Mouse (Mus musculus): ENCODE data around the gene Them4.
"Not testable (repeated sequence)": the region's sequence is repeated elsewhere in the genome, so short reads cannot be mapped to it uniquely, and the experiment has no call there.

The Them4 gene
- long read RNA-seq, experiment 1, transcript Them4-201 (6 exons, 1,781 nt), result major isoform, 6 of 8 reads
- long read RNA-seq, experiment 1, partial matches to known transcripts, result 2 of 8 reads
- long read RNA-seq, experiment 1, other reads (novel, unspliced or antisense), result 0 of 8 reads
- long read RNA-seq, experiment 2, transcript Them4-201 (6 exons, 1,781 nt), result major isoform, 10 of 11 reads
- long read RNA-seq, experiment 2, partial matches to known transcripts, result 1 of 11 reads
- long read RNA-seq, experiment 2, other reads (novel, unspliced or antisense), result 0 of 11 reads

GRCm38 (mm10) chr3:94309633-94310363, at the start of gene Them4:
Them4 (plus strand) TSS chr3:94310089.
- intact Hi-C loops (cut with DNase I), result no loop called here

- intact Hi-C loops (cut with DNase I), result no loop called here
Observed at GRCm38 (mm10) chr3:94260598-94260997, 49.3 kb upstream of the Them4 start.

GRCm38 (mm10) chr3:94263736-94264135, 46.2 kb upstream of the Them4 start, which contains the start of gene Gm4778:
Gm4778 (plus strand) TSS chr3:94264036.
- intact Hi-C loops (cut with DNase I), result not testable (repeated sequence)

- intact Hi-C loops (cut with DNase I), result no loop called here
Observed at GRCm38 (mm10) chr3:94275991-94276390, 33.9 kb upstream of the Them4 start.

GRCm38 (mm10) chr3:94305457-94305856, 4.4 kb upstream of the Them4 start:
- intact Hi-C loops (cut with DNase I), result no loop called here

- intact Hi-C loops (cut with DNase I), result no loop called here
Observed at GRCm38 (mm10) chr3:94306975-94307374, 2.9 kb upstream of the Them4 start.

GRCm38 (mm10) chr3:94310491-94310890, 602 bp downstream of the Them4 start:
- intact Hi-C loops (cut with DNase I), result no loop called here

- intact Hi-C loops (cut with DNase I), result no loop called here
Observed at GRCm38 (mm10) chr3:94310911-94311310, 1.0 kb downstream of the Them4 start.

- intact Hi-C loops (cut with DNase I), result no loop called here
Observed at GRCm38 (mm10) chr3:94311376-94311775, 1.5 kb downstream of the Them4 start.

GRCm38 (mm10) chr3:94328681-94329080, 18.8 kb downstream of the Them4 start:
- intact Hi-C loops (cut with DNase I), result no loop called here

- intact Hi-C loops (cut with DNase I), result no loop called here
Observed at GRCm38 (mm10) chr3:94334442-94334841, 24.6 kb downstream of the Them4 start.

- intact Hi-C loops (cut with DNase I), result no loop called here
Observed at GRCm38 (mm10) chr3:94338522-94338921, 28.6 kb downstream of the Them4 start.

GRCm38 (mm10) chr3:94341959-94342422, 32.1 kb downstream of the Them4 start, which contains the start of gene Them5:
Them5 (plus strand) TSS chr3:94342099.
- intact Hi-C loops (cut with DNase I), result no loop called here

GRCm38 (mm10) chr3:94342552-94342951, 32.7 kb downstream of the Them4 start:
- intact Hi-C loops (cut with DNase I), result no loop called here

- intact Hi-C loops (cut with DNase I), result no loop called here
Observed at GRCm38 (mm10) chr3:94344182-94344581, 34.3 kb downstream of the Them4 start.

- intact Hi-C loops (cut with DNase I), result no loop called here
Observed at GRCm38 (mm10) chr3:94344897-94345296, 35.0 kb downstream of the Them4 start.

GRCm38 (mm10) chr3:94348146-94348545, 38.3 kb downstream of the Them4 start:
- intact Hi-C loops (cut with DNase I), result no loop called here

- intact Hi-C loops (cut with DNase I), result no loop called here
Observed at GRCm38 (mm10) chr3:94360812-94361211, 50.9 kb downstream of the Them4 start.

- intact Hi-C loops (cut with DNase I), result no loop called here
Observed at GRCm38 (mm10) chr3:94362138-94362537, 52.2 kb downstream of the Them4 start, which contains the start of gene C2cd4d. C2cd4d (plus strand) TSS chr3:94362438.

- intact Hi-C loops (cut with DNase I), result no loop called here
Observed at GRCm38 (mm10) chr3:94363291-94364153, 53.6 kb downstream of the Them4 start.

GRCm38 (mm10) chr3:94364154-94364526, 54.3 kb downstream of the Them4 start:
- intact Hi-C loops (cut with DNase I), result no loop called here

Measured in adrenal gland (tissue).